Comparison of ENCODE assay signal across 1 mouse cellular context in the genomic region with DNA sequence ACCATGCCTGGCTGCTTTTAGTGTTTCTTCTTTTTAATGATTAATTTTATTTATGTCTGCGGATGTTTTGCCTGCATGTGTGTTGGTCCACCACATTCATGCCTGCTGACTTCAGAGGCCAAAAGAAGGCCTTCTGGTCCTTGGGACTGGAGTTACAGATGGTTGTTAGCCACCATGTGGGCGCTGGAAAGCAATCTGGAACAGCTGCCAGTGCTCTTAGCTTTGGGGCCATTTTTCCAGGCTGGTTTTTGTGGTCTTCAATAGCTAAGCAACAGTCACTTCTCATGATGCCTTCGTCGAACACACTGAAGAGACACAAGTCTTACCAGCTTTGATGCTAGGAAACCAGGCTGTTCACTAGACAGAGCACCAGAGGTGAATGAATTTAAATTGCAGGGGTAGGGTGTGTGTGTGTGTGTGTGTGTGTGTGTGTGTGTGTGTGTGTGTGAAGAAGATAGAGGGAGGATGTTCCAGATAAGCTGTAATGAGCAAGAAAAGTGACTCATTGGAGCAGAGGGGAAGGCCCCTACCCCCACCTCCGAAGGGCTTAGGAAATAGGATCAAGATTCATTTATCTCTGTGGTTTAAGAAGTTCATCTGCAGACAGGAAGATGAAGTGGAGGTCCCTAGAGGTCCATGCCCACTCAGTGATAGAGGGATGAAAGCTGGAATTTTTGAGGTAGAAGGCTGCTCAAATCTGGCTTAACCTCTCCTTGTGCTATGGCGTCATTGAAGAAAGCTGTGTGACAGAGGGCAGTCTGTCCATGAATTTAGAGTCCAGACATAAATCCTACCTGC.
A peak's percentile ranks its signal among the peaks of the same experiment; 100 is the strongest.
TF ChIP-seq lines count a peak whose summit lies in the region.

No protein-coding gene starts in this region.

TF ChIP-seq in myocyte, 11 proteins besides CTCF, POLR2A, EP300 and RAD21:
- no peak for TF ChIP-seq POLR2AphosphoS2 (IDR thresholded peaks at IDR 0.05; ENCODE audit: insufficient read length, low read depth)
- TF ChIP-seq MYOD1 (IDR thresholded peaks at IDR 0.05; ENCODE audit: control insufficient read depth in 1 of 3, insufficient read length in 2 of 3, low read depth in 2 of 3): peak in 2 of 3 experiments; percentile 84
- TF ChIP-seq TCF3 (IDR thresholded peaks at IDR 0.05; ENCODE audit: insufficient read length, low read depth): no peak
- no peak for TF ChIP-seq E2F4 (IDR thresholded peaks at IDR 0.05; ENCODE audit: insufficient read depth)
- peak; percentile 80 for TF ChIP-seq TCF12 (IDR thresholded peaks at IDR 0.05; ENCODE audit: insufficient read depth, poor library complexity, severe bottlenecking)
- TF ChIP-seq REST (IDR thresholded peaks at IDR 0.05; ENCODE audit: insufficient read depth, insufficient read length): no peak
- TF ChIP-seq USF1 (IDR thresholded peaks at IDR 0.05; ENCODE audit: low read depth): no peak
- TF ChIP-seq MAX (IDR thresholded peaks at IDR 0.05; ENCODE audit: low read depth): no peak
- TF ChIP-seq CEBPB (IDR thresholded peaks at IDR 0.05; ENCODE audit: insufficient read depth, poor library complexity, severe bottlenecking): no peak
- peak; percentile 8 to 91 (median 73) for TF ChIP-seq MYOG (IDR thresholded peaks at IDR 0.05; ENCODE audit: control insufficient read depth in 1 of 3, insufficient read depth in 1 of 3, insufficient read length in 2 of 3, low read depth in 2 of 3)
- no peak for TF ChIP-seq SRF (IDR thresholded peaks at IDR 0.05; ENCODE audit: control insufficient read depth, insufficient read length, low read depth)
